Mouse (Mus musculus) MEL-GATA-1-ER (cell line): ENCODE data around the gene Hist1h2ad.
"Not testable (repeated sequence)": the region's sequence is repeated elsewhere in the genome, so short reads cannot be mapped to it uniquely, and the experiment has no call there.

Source experiments
- DNase-seq: peaks from one replicate; pipeline ENCODE4 v3.0.0-alpha.2; 2012; ENCODE audit warnings: low read depth; ENCODE audit errors: extremely low read depth

The Hist1h2ad gene

GRCm38 (mm10) chr13:23541497-23541896 lies 32.7 kb upstream of the Hist1h2ad start:
- DNase-seq, result no peak

GRCm38 (mm10) chr13:23542225-23542980 lies 31.8 kb upstream of the Hist1h2ad start:
- not testable (repeated sequence) for DNase-seq

GRCm38 (mm10) chr13:23542999-23543607 lies 31.1 kb upstream of the Hist1h2ad start, which contains the start of gene Hist1h2bh:
Hist1h2bh (minus strand) TSS chr13:23543392.
- peak; percentile 100 for DNase-seq

GRCm38 (mm10) chr13:23543965-23544786 lies 30.0 kb upstream of the Hist1h2ad start, which contains the start of gene Hist1h3f:
Hist1h3f (plus strand) TSS chr13:23544052.
- peak; percentile 97 for DNase-seq

- not testable (repeated sequence) for DNase-seq
Measured at GRCm38 (mm10) chr13:23544787-23545120, 29.4 kb upstream of the Hist1h2ad start.

- DNase-seq, result no peak
Measured at GRCm38 (mm10) chr13:23546694-23547093, 27.5 kb upstream of the Hist1h2ad start.

- DNase-seq, result peak; percentile 71
Measured at GRCm38 (mm10) chr13:23550761-23551145, 23.4 kb upstream of the Hist1h2ad start.

GRCm38 (mm10) chr13:23551146-23551834 lies 22.9 kb upstream of the Hist1h2ad start, which contains the start of gene Hist1h4f:
Hist1h4f (minus strand) TSS chr13:23551648.
- peak; percentile 94 for DNase-seq

GRCm38 (mm10) chr13:23551931-23552914 lies 22.0 kb upstream of the Hist1h2ad start:
- DNase-seq, result no peak

GRCm38 (mm10) chr13:23552962-23553361 lies 21.2 kb upstream of the Hist1h2ad start, which contains the start of gene Hist1h1d:
Hist1h1d (plus strand) TSS chr13:23553262.
- DNase-seq, result no peak

- DNase-seq, result peak; percentile 49
Measured at GRCm38 (mm10) chr13:23554393-23554792, 19.8 kb upstream of the Hist1h2ad start.

- DNase-seq, result peak; percentile 95
Measured at GRCm38 (mm10) chr13:23554925-23555838, 19.0 kb upstream of the Hist1h2ad start.

GRCm38 (mm10) chr13:23555839-23556416 lies 18.3 kb upstream of the Hist1h2ad start:
- DNase-seq, result peak; percentile 95

GRCm38 (mm10) chr13:23556906-23557305 lies 17.3 kb upstream of the Hist1h2ad start:
- DNase-seq, result no peak

- not testable (repeated sequence) for DNase-seq
Measured at GRCm38 (mm10) chr13:23560699-23561098, 13.5 kb upstream of the Hist1h2ad start.

- DNase-seq, result not testable (repeated sequence)
Measured at GRCm38 (mm10) chr13:23561531-23561882, 12.7 kb upstream of the Hist1h2ad start.

- peak; percentile 99 for DNase-seq
Measured at GRCm38 (mm10) chr13:23561883-23562659, 12.1 kb upstream of the Hist1h2ad start, which contains the start of gene Hist1h3e. Hist1h3e (minus strand) TSS chr13:23562369.
